Mouse (Mus musculus) MEL (cell line): ENCODE results near the gene Scamp1. TPM values are rescaled to one million over a fixed set of nuclear protein-coding genes. Genes with fewer than 3 reads are reported as not detected.

Experiments
- DNase-seq: peaks from one replicate; pipeline ENCODE4 v3.0.0; 2011; ENCODE audit warnings: low read depth, low spot score
- H3K27ac ChIP-seq: 2 replicates; pipeline ENCODE4 v1.5.1; 2012; ENCODE audit warnings: low read depth, mild to moderate bottlenecking, control low read depth, low read length, moderate library complexity; ENCODE audit not compliant: control insufficient read depth
- H3K27me3 ChIP-seq, 2 experiments: fragments of 150-350 bp in 1 of 2; sonication (generic) in 1 of 2; 2 replicates each; pipeline ENCODE4 v1.6.1; 2012; ENCODE audit warnings: low read length in 2 of 2, mild to moderate bottlenecking in 2 of 2, improper control_type of control experiment in 1 of 2, moderate library complexity in 1 of 2; ENCODE audit not compliant: insufficient read depth in 2 of 2, control insufficient read depth in 1 of 2
- H3K36me3 ChIP-seq, 2 experiments: 2 replicates each; pipeline ENCODE4 v1.6.1; 2012 to 2014; ENCODE audit warnings: low read length in 2 of 2, improper control_type of control experiment in 1 of 2, inconsistent platforms in 1 of 2, mild to moderate bottlenecking in 1 of 2; ENCODE audit not compliant: insufficient read depth in 2 of 2, control insufficient read depth in 1 of 2
- H3K4me1 ChIP-seq, 2 experiments: fragments of 150-350 bp in 1 of 2; sonication (generic) in 1 of 2; 2 replicates each; pipeline ENCODE4 v1.6.1; 2012; ENCODE audit warnings: low read length in 2 of 2, improper control_type of control experiment in 1 of 2, mild to moderate bottlenecking in 1 of 2; ENCODE audit not compliant: insufficient read depth in 2 of 2, control insufficient read depth in 1 of 2
- H3K4me3 ChIP-seq, 2 experiments: fragments of 150-350 bp in 1 of 2; sonication (generic) in 1 of 2; 2 replicates each; pipeline ENCODE4 v1.5.1; 2012; ENCODE audit warnings: low read depth in 2 of 2, low read length in 2 of 2, mild to moderate bottlenecking in 2 of 2, moderate library complexity in 2 of 2, control low read depth in 1 of 2, improper control_type of control experiment in 1 of 2; ENCODE audit not compliant: control insufficient read depth in 1 of 2, insufficient read depth in 1 of 2
- H3K79me2 ChIP-seq: 2 replicates; pipeline ENCODE4 v1.6.1; 2012; ENCODE audit warnings: mild to moderate bottlenecking, low read length, moderate library complexity; ENCODE audit not compliant: control insufficient read depth, poor library complexity, insufficient read depth
- H3K9ac ChIP-seq: 2 replicates; pipeline ENCODE4 v1.6.1; 2012; ENCODE audit warnings: low read depth, mild to moderate bottlenecking, control low read depth, low read length, moderate library complexity; ENCODE audit not compliant: control insufficient read depth, poor library complexity, severe bottlenecking
- H3K9me3 ChIP-seq: fragments of 150-350 bp; sonication (generic); replicated peaks from 2 replicates; pipeline ENCODE4 v1.6.1; 2012; ENCODE audit warnings: mild to moderate bottlenecking, low read length, improper control_type of control experiment, moderate library complexity; ENCODE audit not compliant: insufficient read depth
- BHLHE40 ChIP-seq: IDR thresholded peaks from 2 replicates; pipeline ENCODE4 v1.6.1; 2012; ENCODE audit warnings: low read depth, mild to moderate bottlenecking, inconsistent platforms, low read length, improper control_type of control experiment, borderline replicate concordance
- CHD2 ChIP-seq: IDR thresholded peaks from 2 replicates; pipeline ENCODE4 v1.6.1; 2011; ENCODE audit warnings: low read length, improper control_type of control experiment
- CTCF ChIP-seq, 3 experiments: IDR thresholded peaks in 2 of 3; conservative IDR thresholded peaks in 1 of 3; 2 replicates each; pipeline ENCODE4 v1.5.1; 2011 to 2012; ENCODE audit warnings: low read length in 3 of 3, low read depth in 2 of 3, mild to moderate bottlenecking in 2 of 3, improper control_type of control experiment in 1 of 3, inconsistent platforms in 1 of 3, mixed read lengths in 1 of 3, moderate library complexity in 1 of 3; ENCODE audit not compliant: control insufficient read depth in 1 of 3, insufficient read depth in 1 of 3, poor library complexity in 1 of 3, severe bottlenecking in 1 of 3
- ELF1 ChIP-seq: IDR thresholded peaks from 2 replicates; pipeline ENCODE4 v1.6.1; 2014; ENCODE audit warnings: low read depth, mild to moderate bottlenecking, inconsistent platforms, low read length, improper control_type of control experiment, moderate library complexity
- EP300 ChIP-seq, 2 experiments: IDR thresholded peaks; 2 replicates each; pipeline ENCODE4 v1.6.1; 2011; ENCODE audit warnings: improper control_type of control experiment in 2 of 2, low read length in 2 of 2, low read depth in 1 of 2, mild to moderate bottlenecking in 1 of 2
- ETS1 ChIP-seq: IDR thresholded peaks from 2 replicates; pipeline ENCODE4 v1.6.1; 2012; ENCODE audit warnings: low read depth, mild to moderate bottlenecking, inconsistent platforms, low read length, improper control_type of control experiment, moderate library complexity
- GABPA ChIP-seq: IDR thresholded peaks from 2 replicates; pipeline ENCODE4 v1.6.1; 2012; ENCODE audit warnings: low read depth, mild to moderate bottlenecking, inconsistent platforms, low read length, improper control_type of control experiment, moderate library complexity
- GATA1 ChIP-seq: IDR thresholded peaks from 2 replicates; pipeline ENCODE4 v1.6.1; 2011; ENCODE audit warnings: low read depth, low read length, improper control_type of control experiment
- JUND ChIP-seq: IDR thresholded peaks from 2 replicates; pipeline ENCODE4 v1.6.1; 2011; ENCODE audit warnings: low read depth, mild to moderate bottlenecking, improper control_type of control experiment, low read length
- KAT2A ChIP-seq: conservative IDR thresholded peaks from 2 replicates; pipeline ENCODE4 v1.6.1; 2012; ENCODE audit warnings: low read depth, low read length, improper control_type of control experiment, inconsistent platforms
- MAFK ChIP-seq: IDR thresholded peaks from 2 replicates; pipeline ENCODE4 v1.6.1; 2011; ENCODE audit warnings: low read depth, mild to moderate bottlenecking, low read length, improper control_type of control experiment, borderline replicate concordance
- MAX ChIP-seq: IDR thresholded peaks from 2 replicates; pipeline ENCODE4 v1.6.1; 2011; ENCODE audit warnings: low read length, improper control_type of control experiment
- MAZ ChIP-seq: IDR thresholded peaks from 2 replicates; pipeline ENCODE4 v1.6.1; 2012; ENCODE audit warnings: low read depth, mild to moderate bottlenecking, inconsistent platforms, low read length, improper control_type of control experiment
- MEF2A ChIP-seq: IDR thresholded peaks from 2 replicates; pipeline ENCODE4 v1.6.1; 2014; ENCODE audit warnings: low read depth, mild to moderate bottlenecking, inconsistent platforms, low read length, improper control_type of control experiment; ENCODE audit not compliant: poor library complexity, insufficient replicate concordance, severe bottlenecking; ENCODE audit errors: extremely low read depth
- MXI1 ChIP-seq: IDR thresholded peaks from 2 replicates; pipeline ENCODE4 v1.6.1; 2011; ENCODE audit warnings: mild to moderate bottlenecking, low read depth, low read length, improper control_type of control experiment
- MYB ChIP-seq: IDR thresholded peaks from 2 replicates; pipeline ENCODE4 v1.6.1; 2011; ENCODE audit warnings: mild to moderate bottlenecking, low read depth, low read length, improper control_type of control experiment
- MYC ChIP-seq: IDR thresholded peaks from 2 replicates; pipeline ENCODE4 v1.6.1; 2011; ENCODE audit warnings: low read depth, mild to moderate bottlenecking, low read length, improper control_type of control experiment, moderate library complexity
- NELFE ChIP-seq: IDR thresholded peaks from 2 replicates; pipeline ENCODE4 v1.6.1; 2011; ENCODE audit warnings: low read depth, low read length, improper control_type of control experiment
- NRF1 ChIP-seq: IDR thresholded peaks from 2 replicates; pipeline ENCODE4 v1.6.1; 2014; ENCODE audit warnings: low read depth, mild to moderate bottlenecking, inconsistent platforms, low read length, improper control_type of control experiment, moderate library complexity; ENCODE audit not compliant: poor library complexity, insufficient read depth, severe bottlenecking
- POLR2A ChIP-seq, 2 experiments: IDR thresholded peaks; 2 replicates each; pipeline ENCODE4 v1.6.1; 2011 to 2012; ENCODE audit warnings: low read length in 2 of 2, mild to moderate bottlenecking in 2 of 2, control low read depth in 1 of 2, improper control_type of control experiment in 1 of 2, low read depth in 1 of 2, moderate library complexity in 1 of 2; ENCODE audit not compliant: control insufficient read depth in 1 of 2, insufficient read depth in 1 of 2, poor library complexity in 1 of 2
- POLR2AphosphoS2 ChIP-seq: IDR thresholded peaks from 2 replicates; pipeline ENCODE4 v1.6.1; 2011; ENCODE audit warnings: low read length, improper control_type of control experiment
- POLR2AphosphoS5 ChIP-seq: IDR thresholded peaks from 2 replicates; pipeline ENCODE4 v1.6.1; 2012; ENCODE audit warnings: low read depth, borderline replicate concordance, mild to moderate bottlenecking, inconsistent platforms, low read length, moderate library complexity, mixed read lengths
- RAD21 ChIP-seq: IDR thresholded peaks from 2 replicates; pipeline ENCODE4 v1.6.1; 2011; ENCODE audit warnings: mild to moderate bottlenecking, low read depth, low read length, improper control_type of control experiment
- RCOR1 ChIP-seq: IDR thresholded peaks from 2 replicates; pipeline ENCODE4 v1.6.1; 2012; ENCODE audit warnings: low read depth, mild to moderate bottlenecking, inconsistent platforms, low read length, improper control_type of control experiment
- SIN3A ChIP-seq: IDR thresholded peaks from 2 replicates; pipeline ENCODE4 v1.6.1; 2012; ENCODE audit warnings: low read length, improper control_type of control experiment, inconsistent platforms
- SMC3 ChIP-seq: IDR thresholded peaks from 2 replicates; pipeline ENCODE4 v1.6.1; 2011; ENCODE audit warnings: low read depth, low read length, improper control_type of control experiment
- TAL1 ChIP-seq: IDR thresholded peaks from 2 replicates; pipeline ENCODE4 v1.6.1; 2012; ENCODE audit warnings: mild to moderate bottlenecking, inconsistent platforms, low read length, moderate library complexity, mixed read lengths
- TBP ChIP-seq: IDR thresholded peaks from 2 replicates; pipeline ENCODE4 v1.8.0; 2011; ENCODE audit warnings: low read depth, low read length, improper control_type of control experiment
- TCF12 ChIP-seq: IDR thresholded peaks from 2 replicates; pipeline ENCODE4 v1.6.1; 2014; ENCODE audit warnings: low read depth, mild to moderate bottlenecking, inconsistent platforms, low read length, improper control_type of control experiment, moderate library complexity
- UBTF ChIP-seq: IDR thresholded peaks from 2 replicates; pipeline ENCODE4 v1.6.1; 2012; ENCODE audit warnings: low read depth, mild to moderate bottlenecking, inconsistent platforms, low read length, improper control_type of control experiment, moderate library complexity, borderline replicate concordance; ENCODE audit not compliant: insufficient read depth
- ZC3H11A ChIP-seq: IDR thresholded peaks from 2 replicates; pipeline ENCODE4 v1.6.1; 2012; ENCODE audit warnings: low read depth, mild to moderate bottlenecking, inconsistent platforms, low read length, improper control_type of control experiment
- ZKSCAN1 ChIP-seq: IDR thresholded peaks from 2 replicates; pipeline ENCODE4 v1.6.1; 2012; ENCODE audit warnings: low read depth, mild to moderate bottlenecking, inconsistent platforms, low read length, improper control_type of control experiment, moderate library complexity
- ZNF384 ChIP-seq: IDR thresholded peaks from 2 replicates; pipeline ENCODE4 v1.6.1; 2012; ENCODE audit warnings: low read depth, mild to moderate bottlenecking, inconsistent platforms, low read length, improper control_type of control experiment
- polyA plus RNA-seq, 2 experiments: library from polyadenylated mRNA; stranded (reverse) in 1 of 2; unstranded in 1 of 2; fragments of >175 nt in 1 of 2; fragments of >200 nt in 1 of 2; gene quantifications; 2 replicates each; pipeline versions ENCODE4 v1.2.1 to v1.2.4; 2012; ENCODE audit warnings: low replicate concordance in 2 of 2, low read depth in 1 of 2; ENCODE audit not compliant: insufficient read length in 2 of 2, insufficient read depth in 1 of 2, missing spikeins in 1 of 2
- total RNA-seq: library from RNA; depleted of rRNA; stranded (reverse); fragments of 300-350 nt; gene quantifications from 2 replicates; pipeline ENCODE4 v1.2.3, GENCODE M21; 2012

Scamp1 gene
- total and polyA plus RNA-seq, 3 experiments: 0.03 TPM; not detected in 2

DNA sequence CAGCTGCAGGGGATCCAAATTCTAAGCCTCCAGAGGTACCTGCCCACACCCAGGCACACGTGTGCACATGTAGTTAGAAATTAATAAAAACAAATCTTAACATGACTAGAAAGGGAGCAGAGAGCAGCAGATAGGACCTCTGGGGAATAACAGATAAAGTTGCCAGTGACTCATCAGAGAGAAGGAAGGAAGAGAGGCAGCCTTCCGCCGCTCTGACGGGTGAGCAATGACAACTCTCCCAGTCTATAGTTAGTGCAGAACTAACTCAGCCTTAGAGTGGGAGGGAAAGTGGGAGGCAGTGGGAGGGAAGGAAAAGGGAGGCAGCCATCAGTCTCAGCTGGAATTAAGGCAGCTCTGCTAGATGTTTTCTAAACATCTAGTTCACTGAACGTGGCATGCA, 21.7 kb downstream of the Scamp1 start:
- H3K27ac ChIP-seq: no peak overlapping the region
- no peak overlapping the region for H3K9ac ChIP-seq
- DNase-seq: peak; percentile 41
- no peaks in the 10 kb centered on the region for H3K27me3 ChIP-seq
- no peaks in the 10 kb centered on the region for H3K79me2 ChIP-seq
- no peak overlapping the region for H3K4me3 ChIP-seq
- no peak for TF ChIP-seq POLR2AphosphoS2
- TF ChIP-seq ELF1: no peak
- no peak for TF ChIP-seq JUND
- no peak for TF ChIP-seq TBP
- no peak for TF ChIP-seq TAL1
- TF ChIP-seq RCOR1: peak; percentile 28; the same call in 1 of the 2 replicates
- TF ChIP-seq RAD21: no peak
- peak; percentile 57 to 58 for TF ChIP-seq EP300 (IDR thresholded peaks at IDR 0.05; ENCODE audit: low read depth in 1 of 2, low read length in 2 of 2)
- no peak for TF ChIP-seq MXI1
- no peak for TF ChIP-seq GABPA
- TF ChIP-seq MYC: no peak
- TF ChIP-seq MAZ: no peak
- TF ChIP-seq MYB: no peak
- TF ChIP-seq SMC3: no peak
- no peak for TF ChIP-seq MAX
- no peak for TF ChIP-seq CHD2
- no peak for TF ChIP-seq BHLHE40
- no peak for TF ChIP-seq MAFK
- no peak for TF ChIP-seq ZNF384
- no peak for TF ChIP-seq ZC3H11A
- no peak for TF ChIP-seq CTCF (IDR thresholded peaks at IDR 0.05 in 2 of 3, conservative IDR thresholded peaks at IDR 0.05 in 1 of 3; ENCODE audit: control insufficient read depth in 1 of 3, insufficient read depth in 1 of 3, low read depth in 2 of 3, low read length in 3 of 3, poor library complexity in 1 of 3, severe bottlenecking in 1 of 3)
- peak; percentile 16; the same call in 1 of the 2 replicates for TF ChIP-seq ETS1
- peak; percentile 60 for TF ChIP-seq GATA1
- TF ChIP-seq ZKSCAN1: no peak
- peak; percentile 44 for TF ChIP-seq TCF12
- no peak for TF ChIP-seq KAT2A
- TF ChIP-seq SIN3A: no peak
- TF ChIP-seq POLR2AphosphoS5: no peak
- no peak for TF ChIP-seq NELFE
- TF ChIP-seq NRF1: no peak
- TF ChIP-seq POLR2A (IDR thresholded peaks at IDR 0.05; ENCODE audit: control insufficient read depth in 1 of 2, insufficient read depth in 1 of 2, low read depth in 1 of 2, low read length in 2 of 2, poor library complexity in 1 of 2): no peak
- no peak for TF ChIP-seq MEF2A
- no peak for TF ChIP-seq UBTF
- no peaks in the 10 kb centered on the region; a peak in 2 of 4 replicates for H3K4me1 ChIP-seq
- H3K9me3 ChIP-seq: no peaks in the 10 kb centered on the region
- no peaks in the 10 kb centered on the region for H3K36me3 ChIP-seq
